Mouse (Mus musculus) limb, embryonic 11.5 days (tissue): ENCODE data around the gene Gm49395. TPM values are rescaled to one million over a fixed set of nuclear protein-coding genes. Genes with fewer than 3 reads are reported as not detected.

ENCODE experiments used
- ATAC-seq: fragments of 200-750 bp; cut with Nextera tagmentation; 2 replicates; pipeline ENCODE4 v1.8.0; 2017; ENCODE audit warnings: low read depth; ENCODE audit not compliant: insufficient number of reproducible peaks, low FRiP score, low TSS enrichment
- DNase-seq: peaks from one replicate; pipeline ENCODE4 v3.0.0-alpha.2; 2015; ENCODE audit warnings: low spot score
- H3K27ac ChIP-seq: fragments of 300-500 bp; sonication (generic); replicated peaks from 2 replicates; pipeline ENCODE4 v1.5.1; 2014; ENCODE audit warnings: low read depth, mild to moderate bottlenecking, low read length
- H3K27me3 ChIP-seq: fragments of 300-500 bp; sonication (generic); 2 replicates; pipeline ENCODE4 v1.6.1; 2014; ENCODE audit warnings: mild to moderate bottlenecking, low read length, mixed read lengths; ENCODE audit not compliant: control insufficient read depth, insufficient read depth
- H3K36me3 ChIP-seq: fragments of 300-500 bp; sonication (generic); 2 replicates; pipeline ENCODE4 v1.6.1; 2014; ENCODE audit warnings: mild to moderate bottlenecking, low read length, moderate library complexity, mixed read lengths; ENCODE audit not compliant: control insufficient read depth, insufficient read depth
- H3K4me1 ChIP-seq: fragments of 300-500 bp; sonication (generic); 2 replicates; pipeline ENCODE4 v1.6.1; 2014; ENCODE audit warnings: low read length, mixed read lengths; ENCODE audit not compliant: control insufficient read depth, insufficient read depth
- H3K4me2 ChIP-seq: fragments of 300-500 bp; sonication (generic); 2 replicates; pipeline ENCODE4 v1.6.1; 2014; ENCODE audit warnings: low read depth, mild to moderate bottlenecking, moderate library complexity; ENCODE audit not compliant: severe bottlenecking
- H3K4me3 ChIP-seq: fragments of 300-500 bp; sonication (generic); 2 replicates; pipeline ENCODE4 v1.5.1; 2014; ENCODE audit warnings: low read depth, low read length
- H3K9ac ChIP-seq: fragments of 300-500 bp; sonication (generic); 2 replicates; pipeline ENCODE4 v1.6.1; 2014; ENCODE audit warnings: mild to moderate bottlenecking, low read length
- H3K9me3 ChIP-seq: fragments of 300-500 bp; sonication (generic); 2 replicates; pipeline ENCODE4 v1.6.1; 2016; ENCODE audit warnings: low read length; ENCODE audit not compliant: control insufficient read depth
- WGBS: fragments of 180-500 bp; shearing (Covaris S2); extraction: QIAGEN DNeasy Blood & Tissue Kit; methylation state at CpG from one replicate; pipeline ENCODE4 v1.1.7; 2014; 5-methylcytosine and 5-hydroxymethylcytosine counted together
- polyA plus RNA-seq: library from polyadenylated mRNA; unstranded; fragments of >200 nt; fragmentation: Nextera tagmentation; extraction: Ambion mirVana; gene quantifications from 2 replicates; pipeline ENCODE4 v1.2.1, GENCODE M21; 2014

Gene Gm49395
- polyA plus RNA-seq, 1 experiment from 2014 or later: 2.2 TPM

DNA sequence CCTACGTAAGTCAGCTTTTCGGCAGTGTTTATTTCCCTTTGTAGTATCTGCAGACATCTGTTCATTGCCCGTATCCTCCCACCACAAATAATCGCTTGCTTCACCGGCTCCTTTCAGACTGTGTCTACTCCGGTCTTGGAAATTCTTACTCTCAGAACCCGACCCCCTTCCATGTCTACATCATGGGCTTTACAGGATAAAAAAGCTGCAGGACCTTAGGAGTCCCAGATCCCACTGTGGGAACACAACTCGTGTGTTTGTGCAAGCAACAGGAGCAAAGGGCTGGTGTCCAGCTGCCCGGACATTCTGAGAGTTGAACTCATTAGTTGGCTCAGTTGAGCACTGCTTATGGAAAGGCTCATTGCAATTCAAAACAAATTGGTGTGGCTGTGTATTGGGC lies 46.9 kb downstream of the Gm49395 start:
- H3K27ac ChIP-seq: no peak overlapping the region
- H3K9ac ChIP-seq: no peak overlapping the region
- no peak overlapping the region for H3K4me2 ChIP-seq
- H3K4me3 ChIP-seq: no peak overlapping the region
- no peaks in the 10 kb centered on the region for H3K27me3 ChIP-seq
- ATAC-seq (no peak), DNase-seq (no peak)
- WGBS: 55% methylated on average over 9 of the region's 9 CpGs
- no peaks in the 10 kb centered on the region for H3K36me3 ChIP-seq
- no peaks in the 10 kb centered on the region for H3K9me3 ChIP-seq
- peaks cover 3% of the 10 kb centered on the region; the same call in 1 of the 2 replicates for H3K4me1 ChIP-seq

DNA sequence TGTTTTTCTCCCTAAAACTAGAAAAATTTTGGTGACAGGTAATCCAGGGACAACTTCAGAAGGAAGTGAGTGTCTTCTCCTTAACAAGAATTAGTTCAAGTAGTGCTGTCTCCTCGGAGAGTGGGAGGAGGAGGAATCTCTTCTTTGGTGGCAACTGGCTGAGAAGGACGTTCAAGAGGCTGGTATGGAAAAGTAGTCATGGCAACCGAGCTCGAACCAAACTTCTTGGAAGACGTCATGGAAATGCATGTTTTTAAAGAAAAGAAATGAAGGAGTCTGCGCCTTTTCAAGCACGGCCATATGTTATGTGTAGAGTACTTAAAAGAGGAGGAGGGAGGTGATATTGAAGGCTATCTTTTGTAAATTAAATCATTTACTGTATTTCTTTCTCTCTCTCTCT lies 49.2 kb downstream of the Gm49395 start:
- no peaks in the 10 kb centered on the region for H3K9me3 ChIP-seq
- no peaks in the 10 kb centered on the region for H3K27me3 ChIP-seq
- no peak for ATAC-seq
- H3K4me2 ChIP-seq: no peak overlapping the region
- DNase-seq: no peak
- no peak overlapping the region for H3K9ac ChIP-seq
- no peaks in the 10 kb centered on the region for H3K36me3 ChIP-seq
- 82% methylated on average over 7 of the region's 7 CpGs for WGBS
- H3K4me3 ChIP-seq: no peak overlapping the region
- H3K27ac ChIP-seq: no peak overlapping the region
- H3K4me1 ChIP-seq: peaks cover 3% of the 10 kb centered on the region; the same call in 1 of the 2 replicates

DNA sequence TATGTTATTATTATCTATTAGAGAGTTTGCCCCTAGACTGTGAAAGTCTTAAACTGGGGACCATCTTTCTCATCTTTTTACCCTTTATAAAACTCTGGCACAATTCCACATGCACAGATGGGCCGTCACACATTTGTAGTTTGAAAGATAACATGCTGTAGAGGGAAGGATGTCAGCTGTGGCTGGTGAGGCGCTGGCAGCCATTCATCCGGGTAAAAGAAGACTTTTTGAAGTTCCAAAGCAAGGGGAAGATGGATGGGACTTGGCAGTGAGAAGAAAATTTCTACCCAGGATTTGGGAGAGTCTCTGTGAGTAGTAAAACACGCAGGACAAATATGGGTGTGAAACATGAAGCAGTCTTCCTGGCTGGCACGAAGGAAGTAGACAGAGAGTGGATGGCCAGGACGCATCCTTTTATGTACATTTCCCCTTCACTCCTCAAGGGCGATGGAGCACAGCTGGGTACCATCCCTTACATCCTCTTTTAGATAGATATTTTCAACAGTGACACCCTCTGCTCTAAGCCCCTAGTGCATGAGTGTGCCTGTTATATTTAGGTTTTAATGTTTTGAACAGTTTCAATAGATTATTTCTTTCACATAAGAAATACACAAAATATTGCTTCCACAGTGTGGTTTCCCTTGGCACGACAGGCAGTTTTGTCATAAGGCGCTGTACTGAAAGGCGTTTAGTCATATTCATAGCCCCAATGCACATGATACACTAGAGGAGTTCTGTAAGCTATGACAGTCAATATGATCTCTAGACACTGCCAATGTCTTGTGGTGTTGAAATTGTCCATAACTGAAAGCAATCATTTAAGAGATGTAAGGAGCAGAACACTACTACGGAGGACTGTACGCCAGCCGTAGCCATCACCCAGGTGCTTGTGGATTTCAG lies 50.8 kb downstream of the Gm49395 start:
- Histone ChIP-seq H3K4me3 (no peak overlapping the region), H3K9me3 (no peaks in the 10 kb centered on the region), H3K9ac (no peak overlapping the region), H3K4me1 (peaks cover 3% of the 10 kb centered on the region; the same call in 1 of the 2 replicates), H3K36me3 (no peaks in the 10 kb centered on the region), H3K27me3 (no peaks in the 10 kb centered on the region), H3K4me2 (no peak overlapping the region), H3K27ac (no peak overlapping the region)
- DNase-seq: no peak
- ATAC-seq: no peak
- 87% methylated on average over 13 of the region's 13 CpGs for WGBS

DNA sequence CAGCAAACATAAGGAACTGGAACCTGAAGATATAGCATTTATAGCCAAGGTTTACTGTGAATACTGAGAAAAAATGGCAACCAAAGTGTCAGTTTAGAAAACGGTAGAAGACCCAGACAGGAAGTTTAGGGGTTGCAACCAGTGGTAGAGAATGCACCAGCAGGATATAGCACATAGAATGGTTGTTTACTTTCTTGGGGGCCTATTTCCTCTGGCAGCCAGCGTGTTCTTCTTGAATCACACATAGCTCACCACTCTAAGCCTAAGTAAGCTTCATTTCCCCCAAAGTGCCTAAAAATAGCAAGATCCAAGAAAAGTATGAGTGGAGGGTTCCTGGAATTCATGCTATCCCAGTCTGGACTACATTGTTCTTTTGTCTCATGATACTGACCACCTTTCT lies 59.1 kb downstream of the Gm49395 start:
- 74% methylated on average over 2 of the region's 2 CpGs for WGBS
- Histone ChIP-seq H3K9me3 (no peaks in the 10 kb centered on the region), H3K36me3 (no peaks in the 10 kb centered on the region), H3K4me3 (no peak overlapping the region), H3K4me2 (no peak overlapping the region), H3K4me1 (no peaks in the 10 kb centered on the region), H3K27ac (no peak overlapping the region), H3K27me3 (no peaks in the 10 kb centered on the region), H3K9ac (no peak overlapping the region)
- DNase-seq (no peak), ATAC-seq (no peak)

DNA sequence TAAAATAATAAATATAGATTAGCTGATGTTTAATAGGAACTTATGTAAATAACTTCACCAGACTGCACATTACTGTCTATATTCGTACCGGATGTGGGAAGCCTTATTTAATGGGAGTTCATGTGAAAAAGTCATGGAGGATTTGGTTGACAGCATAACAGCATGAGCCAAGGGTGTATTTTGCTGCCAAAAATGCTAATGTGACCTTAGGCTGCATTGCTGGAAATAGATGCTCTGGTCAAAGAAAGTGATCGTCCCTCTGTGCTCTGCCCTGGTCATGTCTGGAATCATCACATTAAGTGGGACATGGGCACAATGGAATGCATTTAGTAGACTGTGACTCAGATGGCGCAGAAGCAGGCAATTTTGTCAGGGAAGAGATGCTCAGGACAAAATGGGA lies 64.4 kb downstream of the Gm49395 start:
- H3K27me3 ChIP-seq: no peaks in the 10 kb centered on the region
- no peak overlapping the region for H3K4me2 ChIP-seq
- no peak overlapping the region for H3K27ac ChIP-seq
- H3K9ac ChIP-seq: no peak overlapping the region
- H3K4me3 ChIP-seq: no peak overlapping the region
- ATAC-seq: no peak
- H3K9me3 ChIP-seq: no peaks in the 10 kb centered on the region
- no peaks in the 10 kb centered on the region for H3K36me3 ChIP-seq
- DNase-seq: no peak
- WGBS: 89% methylated on average over 4 of the region's 4 CpGs
- no peaks in the 10 kb centered on the region for H3K4me1 ChIP-seq

DNA sequence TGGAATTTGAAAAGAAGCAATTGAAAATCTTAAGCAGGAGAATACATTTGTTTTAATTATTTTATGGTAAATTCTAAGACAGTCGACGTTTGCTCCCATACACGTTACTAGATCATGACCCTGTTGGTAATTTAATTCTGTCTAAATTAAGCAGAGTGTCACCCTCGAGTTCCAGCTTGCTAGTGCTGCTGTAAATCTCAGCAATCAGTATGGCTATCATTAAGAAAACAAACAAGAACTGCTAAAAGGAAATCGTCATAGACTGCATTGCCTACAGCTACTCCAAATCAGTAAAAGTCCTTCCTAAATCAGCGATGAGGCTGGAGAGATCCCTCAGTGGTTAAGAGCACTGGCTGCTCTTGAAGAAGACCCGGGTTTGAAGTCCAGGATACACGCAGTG lies 66.3 kb downstream of the Gm49395 start:
- no peak overlapping the region for H3K27ac ChIP-seq
- no peak for DNase-seq
- H3K9ac ChIP-seq: no peak overlapping the region
- H3K36me3 ChIP-seq: no peaks in the 10 kb centered on the region
- no peak for ATAC-seq
- 62% methylated on average over 8 of the region's 8 CpGs for WGBS
- no peak overlapping the region for H3K4me2 ChIP-seq
- H3K4me3 ChIP-seq: no peak overlapping the region
- H3K4me1 ChIP-seq: no peaks in the 10 kb centered on the region
- H3K27me3 ChIP-seq: no peaks in the 10 kb centered on the region
- H3K9me3 ChIP-seq: no peaks in the 10 kb centered on the region

DNA sequence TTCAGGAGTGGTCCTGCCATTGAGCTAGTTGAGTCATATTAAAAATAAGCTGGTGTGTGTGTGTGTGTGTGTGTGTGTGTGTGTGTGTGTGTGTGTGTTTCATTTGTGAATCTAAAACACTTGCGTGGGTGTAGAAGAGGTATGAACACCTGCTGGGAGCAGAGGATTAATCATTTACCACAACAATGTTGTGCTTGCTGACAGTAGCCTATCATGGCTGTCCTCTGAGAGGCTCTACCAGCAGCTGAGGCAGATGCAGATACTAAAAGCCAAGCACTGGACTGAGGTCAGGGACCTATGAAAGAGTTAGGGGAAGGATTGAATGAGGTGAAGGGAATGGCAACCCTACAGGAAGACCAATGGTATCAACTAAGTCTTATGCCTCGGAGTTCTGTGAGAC lies 68.6 kb downstream of the Gm49395 start:
- Histone ChIP-seq H3K4me1 (no peaks in the 10 kb centered on the region), H3K4me3 (no peak overlapping the region), H3K9ac (no peak overlapping the region), H3K36me3 (no peaks in the 10 kb centered on the region), H3K27me3 (no peaks in the 10 kb centered on the region), H3K27ac (no peak overlapping the region), H3K4me2 (no peak overlapping the region), H3K9me3 (no peaks in the 10 kb centered on the region)
- ATAC-seq (no peak), DNase-seq (no peak)
- WGBS: 84% methylated on average over 2 of the region's 2 CpGs

DNA sequence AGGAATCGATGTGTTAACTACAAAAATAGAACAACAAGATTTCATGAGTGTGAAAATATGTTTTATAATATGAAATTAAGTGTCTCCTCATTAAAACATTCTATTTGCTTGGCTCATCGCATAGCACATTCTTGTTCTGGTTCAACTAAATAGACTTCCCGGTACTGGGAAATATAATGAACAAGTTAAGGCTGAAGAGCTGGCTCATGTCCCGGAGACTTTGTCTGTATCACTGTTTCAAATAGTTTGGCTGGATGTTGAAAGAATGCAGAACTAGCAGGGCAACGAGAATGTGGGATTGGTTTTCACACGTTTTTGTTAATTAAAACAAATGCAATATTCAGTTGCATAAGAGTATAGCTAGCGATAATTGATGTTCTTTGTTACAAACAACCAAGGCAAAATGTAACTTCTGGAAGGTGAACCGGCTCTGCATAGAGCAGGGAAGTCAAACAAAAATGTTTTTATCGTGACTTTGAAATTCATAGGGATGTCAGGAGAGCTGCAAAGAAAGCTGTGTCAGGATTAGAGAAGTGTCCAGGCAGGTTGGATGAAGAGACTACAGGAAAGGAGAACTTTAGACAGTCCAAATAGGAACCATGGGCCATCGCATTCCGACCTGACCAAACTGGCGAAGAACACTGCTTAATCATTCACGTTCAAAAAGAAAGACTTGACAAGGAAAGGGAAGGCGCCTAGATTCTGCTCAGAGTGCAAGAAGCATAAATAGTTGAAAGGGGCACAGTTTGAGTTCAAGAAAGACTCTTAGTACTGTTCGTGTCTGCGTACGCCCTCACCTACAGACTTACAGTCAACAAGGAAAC lies 70.3 kb downstream of the Gm49395 start:
- DNase-seq (no peak), ATAC-seq (no peak)
- Histone ChIP-seq H3K27me3 (no peaks in the 10 kb centered on the region), H3K9ac (no peak overlapping the region), H3K4me2 (no peak overlapping the region), H3K4me3 (no peak overlapping the region), H3K9me3 (no peaks in the 10 kb centered on the region), H3K4me1 (no peaks in the 10 kb centered on the region), H3K36me3 (no peaks in the 10 kb centered on the region), H3K27ac (no peak overlapping the region)
- WGBS: 88% methylated on average over 17 of the region's 17 CpGs
